Mouse (Mus musculus): ENCODE measurements around the gene Gm1330. TPM values are rescaled to one million over a fixed set of nuclear protein-coding genes. Genes with fewer than 3 reads are reported as not detected.
"Not testable (repeated sequence)": the region's sequence is repeated elsewhere in the genome, so short reads cannot be mapped to it uniquely, and the experiment has no call there.

Gene Gm1330
- not detected for total RNA-seq (2022)

GRCm38 (mm10) chr2:149003151-149003550, at the start of gene Gm1330:
Gene Gm1330 (minus strand): TSS chr2:149003251.
- no peak for DNase-seq (ENCODE audit: low spot score)

GRCm38 (mm10) chr2:149017137-149017536, 14.1 kb upstream of the Gm1330 start, which contains the start of gene Gm10750:
Gene Gm10750 (minus strand): TSS chr2:149017237.
- DNase-seq (ENCODE audit: low spot score) = not testable (repeated sequence)

GRCm38 (mm10) chr2:149004826-149005225, 1.8 kb upstream of the Gm1330 start:
- DNase-seq (ENCODE audit: low spot score) = no peak

GRCm38 (mm10) chr2:148995133-148995532, 7.9 kb downstream of the Gm1330 start:
- no peak for DNase-seq (ENCODE audit: low spot score)

Other genes starting within 250 kb of the Gm1330 start
- not detected for gene Cst11, start 231.8 kb downstream of the Gm1330 start, total RNA-seq (2022)
- gene 8030411F24Rik, start 221.2 kb downstream of the Gm1330 start, total RNA-seq (2022) = not detected
- gene Cst12, start 213.9 kb downstream of the Gm1330 start, total RNA-seq (2022) = 1 to 10 TPM in 1 of 4 experiments, under 1 TPM in 1, not detected in 2; 0.53 to 1.1 TPM
- gene Cst8, start 204.5 kb downstream of the Gm1330 start, total RNA-seq (2022) = not detected
- gene Cst13, start 183.2 kb downstream of the Gm1330 start, total RNA-seq (2022) = not detected
- 1 to 10 TPM in 1 of 4 experiments, under 1 TPM in 3; 0.54 to 1.1 (median 0.83) TPM for gene Cst9, start 168.1 kb downstream of the Gm1330 start, total RNA-seq (2022)
- gene 9230104L09Rik, start 138.2 kb downstream of the Gm1330 start, total RNA-seq (2022) = 1 to 10 TPM in 2 of 4 experiments, under 1 TPM in 2; 0.63 to 1.4 (median 0.89) TPM
- gene Cst3, start 127.6 kb downstream of the Gm1330 start, total RNA-seq (2022) = 1,000 to 10,000 TPM in 1 of 4 experiments, 100 to 1,000 TPM in 3; 949 to 1,042 (median 983) TPM
- gene Gm10750, start 14.0 kb upstream of the Gm1330 start, total RNA-seq (2022) = not detected

All from heart, adult 8-10 months (tissue).